In the genomic region with DNA sequence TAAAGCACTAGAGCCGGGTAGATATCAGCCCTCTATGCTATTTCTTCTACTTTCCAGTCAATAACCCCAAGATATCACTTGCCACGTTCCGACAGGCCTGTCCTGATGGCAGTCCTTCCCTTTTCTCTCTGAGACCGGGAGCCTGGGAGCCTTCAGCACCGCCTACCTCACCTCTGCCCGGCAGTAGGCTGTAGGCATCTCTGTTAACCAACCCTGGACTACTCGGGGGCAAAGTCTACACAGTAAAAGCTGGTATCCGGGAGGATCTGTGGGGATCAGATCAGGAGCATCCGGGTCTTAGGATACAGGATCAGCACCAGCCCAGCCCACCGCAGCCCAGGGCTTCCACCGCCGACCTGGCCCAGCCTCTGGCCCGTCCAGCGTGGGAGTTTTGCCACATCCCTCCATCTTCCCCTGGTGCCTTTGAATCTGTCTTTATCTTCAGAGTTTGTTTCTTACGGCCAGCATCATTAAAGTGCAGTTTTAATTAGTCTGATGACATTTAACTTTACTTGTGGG, we compare ENCODE assay signal across 12 mouse cellular contexts. TPM values are rescaled to one million over a fixed set of nuclear protein-coding genes. Genes with fewer than 3 reads are reported as not detected.
DNase-seq lines count a peak whose midpoint lies in the region; ATAC-seq and TF ChIP-seq lines count a peak whose summit lies in the region.
"Had no signal": no experiment of that assay in that cellular context is flagged by ENCODE, and none has a peak within 500 bp of the region (broad histone marks: within the 10 kb centered on the region; RNA-seq: fewer than 3 reads in every experiment).

No protein-coding gene starts in this region.

- intact Hi-C loops in left cerebral cortex, adult 2 months (cut with DNase I) = no loop called here

- TF ChIP-seq EP300 in stomach, postnatal 0 days (optimal IDR thresholded peaks at IDR 0.05) = no peak

- no peak for DNase-seq in heart, adult 18-20 months
- DNase-seq in thymus, adult 2 months = no peak
- DNase-seq in thymus, postnatal 0 days (ENCODE audit: low spot score) = no peak
- no peak for DNase-seq in limb, embryonic 10.5 days (ENCODE audit: low spot score)
- no peak for DNase-seq in stomach, postnatal 0 days (ENCODE audit: low spot score)
- DNase-seq in left cerebral cortex, adult 2 months (ENCODE audit: extremely low spot score in 1 of 2, low spot score in 2 of 2) = no peak
- DNase-seq: thymus, postnatal 4 days had no signal

- WGBS in heart, embryonic 13.5 days = 55% methylated on average over 15 of the region's 15 CpGs
- 89% methylated on average over 15 of the region's 15 CpGs for WGBS in thymus, adult 2 months
- 72% methylated on average over 15 of the region's 15 CpGs for WGBS in limb, embryonic 10.5 days
- 69% methylated on average over 15 of the region's 15 CpGs for WGBS in stomach, postnatal 0 days
- 73% methylated on average over 15 of the region's 15 CpGs for WGBS in hindbrain, embryonic 12.5 days

- no peak for TF ChIP-seq POLR2A in thymus, adult 2 months (IDR thresholded peaks at IDR 0.05; ENCODE audit: control insufficient read depth, extremely low read depth, insufficient read depth, low read length, poor library complexity)

- H3K4me2 ChIP-seq in heart, embryonic 13.5 days = peak overlapping the region; percentile 22; the same call in 1 of the 2 replicates
- no peak overlapping the region for H3K4me2 ChIP-seq in stomach, postnatal 0 days (replicated peaks; ENCODE audit: low read depth)
- no peak overlapping the region for H3K4me2 ChIP-seq in hindbrain, embryonic 12.5 days (replicated peaks)

- H3K4me3 ChIP-seq in heart, embryonic 13.5 days = no peak overlapping the region
- H3K4me3 ChIP-seq in thymus, adult 2 months (ENCODE audit: control insufficient read depth, insufficient read depth, low read length) = no peak overlapping the region
- H3K4me3 ChIP-seq in limb, embryonic 10.5 days = no peak overlapping the region
- H3K4me3 ChIP-seq in stomach, postnatal 0 days (ENCODE audit: low read depth, low read length) = no peak overlapping the region
- no peak overlapping the region for H3K4me3 ChIP-seq in left cerebral cortex, adult 2 months
- no peak overlapping the region for H3K4me3 ChIP-seq in hindbrain, embryonic 12.5 days

- peak overlapping the region; percentile 86 for H3K27ac ChIP-seq in heart, embryonic 13.5 days (replicated peaks)
- H3K27ac ChIP-seq in thymus, adult 2 months (ENCODE audit: control insufficient read depth, insufficient read depth, low read length) = peak overlapping the region; percentile 86; the same call in 1 of the 2 replicates
- peak overlapping the region; percentile 86 for H3K27ac ChIP-seq in limb, embryonic 10.5 days
- H3K27ac ChIP-seq in stomach, postnatal 0 days (replicated peaks) = peak overlapping the region; percentile 61; the same call in 1 of the 2 replicates
- no peak overlapping the region for H3K27ac ChIP-seq in left cerebral cortex, adult 2 months
- H3K27ac ChIP-seq in hindbrain, embryonic 12.5 days = no peak overlapping the region

- no peak for TF ChIP-seq CTCF in thymus, adult 2 months (IDR thresholded peaks at IDR 0.05; ENCODE audit: borderline replicate concordance, control insufficient read depth, extremely low read depth, insufficient read depth, low read length, poor library complexity)
- TF ChIP-seq CTCF in stomach, postnatal 0 days (IDR thresholded peaks at IDR 0.05; ENCODE audit: low read depth) = no peak
- TF ChIP-seq CTCF in left cerebral cortex, adult 2 months (IDR thresholded peaks at IDR 0.05) = no peak

- no peaks in the 10 kb centered on the region for H3K9me3 ChIP-seq in heart, embryonic 13.5 days
- no peaks in the 10 kb centered on the region for H3K9me3 ChIP-seq in limb, embryonic 10.5 days (replicated peaks)
- H3K9me3 ChIP-seq in stomach, postnatal 0 days (ENCODE audit: control insufficient read depth, low read length) = no peaks in the 10 kb centered on the region
- no peaks in the 10 kb centered on the region for H3K9me3 ChIP-seq in hindbrain, embryonic 12.5 days (replicated peaks)

- H3K36me3 ChIP-seq in heart, embryonic 13.5 days = peaks cover 22% of the 10 kb centered on the region
- no peaks in the 10 kb centered on the region for H3K36me3 ChIP-seq in thymus, adult 2 months (ENCODE audit: control insufficient read depth, insufficient read depth, low read length)
- peaks cover 20% of the 10 kb centered on the region for H3K36me3 ChIP-seq in limb, embryonic 10.5 days
- no peaks in the 10 kb centered on the region for H3K36me3 ChIP-seq in stomach, postnatal 0 days (ENCODE audit: control insufficient read depth, insufficient read depth, low read length)
- H3K36me3 ChIP-seq in hindbrain, embryonic 12.5 days = no peaks in the 10 kb centered on the region

- no peak overlapping the region for H3K9ac ChIP-seq in heart, embryonic 13.5 days
- no peak overlapping the region for H3K9ac ChIP-seq in stomach, postnatal 0 days (ENCODE audit: low read length)
- H3K9ac ChIP-seq in hindbrain, embryonic 12.5 days = no peak overlapping the region

- H3K27me3 ChIP-seq in heart, embryonic 13.5 days (replicated peaks) = no peaks in the 10 kb centered on the region
- no peaks in the 10 kb centered on the region for H3K27me3 ChIP-seq in thymus, adult 2 months (ENCODE audit: control insufficient read depth, insufficient read depth, low read length)
- H3K27me3 ChIP-seq in limb, embryonic 10.5 days (ENCODE audit: low read depth, poor library complexity, severe bottlenecking) = no peaks in the 10 kb centered on the region
- no peaks in the 10 kb centered on the region for H3K27me3 ChIP-seq in stomach, postnatal 0 days (ENCODE audit: control insufficient read depth, insufficient read depth, low read length)
- H3K27me3 ChIP-seq in hindbrain, embryonic 12.5 days = no peaks in the 10 kb centered on the region
- H3K27me3 ChIP-seq: CH12.LX had no signal

- H3K4me1 ChIP-seq in heart, embryonic 13.5 days = peaks cover 77% of the 10 kb centered on the region
- peaks cover 67% of the 10 kb centered on the region for H3K4me1 ChIP-seq in thymus, adult 2 months (replicated peaks; ENCODE audit: control insufficient read depth, insufficient read depth, low read length)
- H3K4me1 ChIP-seq in limb, embryonic 10.5 days = peaks cover 76% of the 10 kb centered on the region
- peaks cover 10% of the 10 kb centered on the region; the same call in 1 of the 2 replicates for H3K4me1 ChIP-seq in stomach, postnatal 0 days (replicated peaks; ENCODE audit: control insufficient read depth, insufficient read depth)
- peaks cover 37% of the 10 kb centered on the region for H3K4me1 ChIP-seq in hindbrain, embryonic 12.5 days

- no peak for ATAC-seq in heart, embryonic 13.5 days (ENCODE audit: extremely low read depth, insufficient number of reproducible peaks, low FRiP score, low TSS enrichment)
- no peak for ATAC-seq in stomach, postnatal 0 days (ENCODE audit: low FRiP score, low TSS enrichment)
- ATAC-seq in hindbrain, embryonic 12.5 days (ENCODE audit: low FRiP score) = no peak

RNA-seq across cellular contexts. Expression of a gene that starts 16.6 kb away (rescaled TPM):
- polyA plus RNA-seq in heart, embryonic 13.5 days (2015; fragmentation: Nextera tagmentation; extraction: Ambion mirVana) = 29.7 and 31.7 TPM in 2 replicates
- total RNA-seq in heart, adult 18-20 months (2021) = 10 to 100 TPM; 34.0 to 35.1 TPM
- polyA plus RNA-seq in thymus, adult 2 months (2012; rRNA removed) = 161 and 172 TPM in 2 replicates
- polyA plus RNA-seq in thymus, postnatal 0 days (2015; fragmentation: Nextera tagmentation; extraction: Ambion mirVana) = 40.2 and 44.8 TPM in 2 replicates
- polyA plus RNA-seq in limb, embryonic 10.5 days (2016; fragmentation: Nextera tagmentation; extraction: Ambion mirVana) = 36.8 and 45.3 TPM in 2 replicates
- polyA plus RNA-seq in stomach, postnatal 0 days (2015; fragmentation: Nextera tagmentation; extraction: Ambion mirVana) = 21.1 and 25.8 TPM in 2 replicates
- total RNA-seq in left cerebral cortex, adult 2 months (2021) = 10 to 100 TPM; 22.8 to 25.7 TPM
- polyA plus RNA-seq in hindbrain, embryonic 12.5 days (2016; fragmentation: Nextera tagmentation; extraction: Ambion mirVana) = 34.0 and 39.2 TPM in 2 replicates

RNA-seq across cellular contexts. Expression of a gene that starts 36.2 kb away (rescaled TPM):
- 1,009 and 1,125 TPM in 2 replicates for polyA plus RNA-seq in heart, embryonic 13.5 days (2015; fragmentation: Nextera tagmentation; extraction: Ambion mirVana)
- 100 to 1,000 TPM; 624 to 648 TPM for total RNA-seq in heart, adult 18-20 months (2021)
- polyA plus RNA-seq in thymus, adult 2 months (2012; rRNA removed) = 3,356 and 3,688 TPM in 2 replicates
- polyA plus RNA-seq in thymus, postnatal 0 days (2015; fragmentation: Nextera tagmentation; extraction: Ambion mirVana) = 1,964 and 2,053 TPM in 2 replicates
- polyA plus RNA-seq in limb, embryonic 10.5 days (2016; fragmentation: Nextera tagmentation; extraction: Ambion mirVana) = 1,442 and 1,757 TPM in 2 replicates
- polyA plus RNA-seq in stomach, postnatal 0 days (2015; fragmentation: Nextera tagmentation; extraction: Ambion mirVana) = 1,317 and 1,335 TPM in 2 replicates
- total RNA-seq in left cerebral cortex, adult 2 months (2021) = 100 to 1,000 TPM; 183 to 187 TPM
- polyA plus RNA-seq in hindbrain, embryonic 12.5 days (2016; fragmentation: Nextera tagmentation; extraction: Ambion mirVana) = 819 and 900 TPM in 2 replicates

RNA-seq across cellular contexts. Expression of a gene that starts 38.5 kb away (rescaled TPM):
- polyA plus RNA-seq in heart, embryonic 13.5 days (2015; fragmentation: Nextera tagmentation; extraction: Ambion mirVana) = 18.9 and 19.8 TPM in 2 replicates
- 10 to 100 TPM; 13.6 to 19.5 TPM for total RNA-seq in heart, adult 18-20 months (2021)
- 47.2 and 48.6 TPM in 2 replicates for polyA plus RNA-seq in thymus, adult 2 months (2012; rRNA removed)
- polyA plus RNA-seq in thymus, postnatal 0 days (2015; fragmentation: Nextera tagmentation; extraction: Ambion mirVana) = 17.0 and 17.3 TPM in 2 replicates
- 16.0 and 18.5 TPM in 2 replicates for polyA plus RNA-seq in limb, embryonic 10.5 days (2016; fragmentation: Nextera tagmentation; extraction: Ambion mirVana)
- polyA plus RNA-seq in stomach, postnatal 0 days (2015; fragmentation: Nextera tagmentation; extraction: Ambion mirVana) = 10.1 and 11.5 TPM in 2 replicates
- total RNA-seq in left cerebral cortex, adult 2 months (2021) = 10 to 100 TPM; 40.7 to 43.5 TPM
- polyA plus RNA-seq in hindbrain, embryonic 12.5 days (2016; fragmentation: Nextera tagmentation; extraction: Ambion mirVana) = 23.1 and 24.7 TPM in 2 replicates

RNA-seq across cellular contexts. Expression of a gene that starts 42.0 kb away (rescaled TPM):
- 24.6 and 26.7 TPM in 2 replicates for polyA plus RNA-seq in heart, embryonic 13.5 days (2015; fragmentation: Nextera tagmentation; extraction: Ambion mirVana)
- 10 to 100 TPM; 39.1 to 41.5 TPM for total RNA-seq in heart, adult 18-20 months (2021)
- polyA plus RNA-seq in thymus, adult 2 months (2012; rRNA removed) = 87.8 and 109 TPM in 2 replicates
- 19.9 and 21.5 TPM in 2 replicates for polyA plus RNA-seq in thymus, postnatal 0 days (2015; fragmentation: Nextera tagmentation; extraction: Ambion mirVana)
- polyA plus RNA-seq in limb, embryonic 10.5 days (2016; fragmentation: Nextera tagmentation; extraction: Ambion mirVana) = 63.3 and 63.8 TPM in 2 replicates
- polyA plus RNA-seq in stomach, postnatal 0 days (2015; fragmentation: Nextera tagmentation; extraction: Ambion mirVana) = 11.2 and 11.7 TPM in 2 replicates
- total RNA-seq in left cerebral cortex, adult 2 months (2021) = 10 to 100 TPM; 70.7 to 73.2 TPM
- polyA plus RNA-seq in hindbrain, embryonic 12.5 days (2016; fragmentation: Nextera tagmentation; extraction: Ambion mirVana) = 57.6 and 62.5 TPM in 2 replicates

RNA-seq across cellular contexts. Expression of a gene that starts 57.0 kb away (rescaled TPM):
- polyA plus RNA-seq in heart, embryonic 13.5 days (2015; fragmentation: Nextera tagmentation; extraction: Ambion mirVana) = 0.88 and 1.1 TPM in 2 replicates
- total RNA-seq in heart, adult 18-20 months (2021) = not detected
- polyA plus RNA-seq in thymus, adult 2 months (2012; rRNA removed) = 1.2 and 1.8 TPM in 2 replicates
- 0.99 TPM in 2 replicates for polyA plus RNA-seq in thymus, postnatal 0 days (2015; fragmentation: Nextera tagmentation; extraction: Ambion mirVana)
- not detected in 2 replicates for polyA plus RNA-seq in limb, embryonic 10.5 days (2016; fragmentation: Nextera tagmentation; extraction: Ambion mirVana)
- polyA plus RNA-seq in stomach, postnatal 0 days (2015; fragmentation: Nextera tagmentation; extraction: Ambion mirVana) = 464 and 489 TPM in 2 replicates
- not detected for total RNA-seq in left cerebral cortex, adult 2 months (2021)
- not detected in 2 replicates for polyA plus RNA-seq in hindbrain, embryonic 12.5 days (2016; fragmentation: Nextera tagmentation; extraction: Ambion mirVana)
- total RNA-seq: CH12.LX; hematopoietic stem cell, adult 5-6 weeks had no signal
- polyA plus RNA-seq: limb, embryonic 14.5 days had no signal

Comparison
In these comparisons a context has a peak if more than half of its experiments do, and no peak if none do; other contexts are left out.
1. H3K27ac ChIP-seq: peak in heart, embryonic 13.5 days (single experiment), thymus, adult 2 months (single experiment), limb, embryonic 10.5 days (single experiment) and stomach, postnatal 0 days (single experiment); none in left cerebral cortex, adult 2 months (single experiment) and hindbrain, embryonic 12.5 days (single experiment).